Mouse (Mus musculus) thymus, postnatal 10 days (tissue): ENCODE data around the gene Ap1s2.
A peak's percentile ranks its signal among the peaks of the same experiment; 100 is the strongest.

ENCODE experiments used
- DNase-seq, 2 experiments: peaks; one replicate each; pipeline ENCODE4 v3.0.0; 2021; ENCODE audit warnings: low spot score in 2 of 2

Gene Ap1s2

DNA sequence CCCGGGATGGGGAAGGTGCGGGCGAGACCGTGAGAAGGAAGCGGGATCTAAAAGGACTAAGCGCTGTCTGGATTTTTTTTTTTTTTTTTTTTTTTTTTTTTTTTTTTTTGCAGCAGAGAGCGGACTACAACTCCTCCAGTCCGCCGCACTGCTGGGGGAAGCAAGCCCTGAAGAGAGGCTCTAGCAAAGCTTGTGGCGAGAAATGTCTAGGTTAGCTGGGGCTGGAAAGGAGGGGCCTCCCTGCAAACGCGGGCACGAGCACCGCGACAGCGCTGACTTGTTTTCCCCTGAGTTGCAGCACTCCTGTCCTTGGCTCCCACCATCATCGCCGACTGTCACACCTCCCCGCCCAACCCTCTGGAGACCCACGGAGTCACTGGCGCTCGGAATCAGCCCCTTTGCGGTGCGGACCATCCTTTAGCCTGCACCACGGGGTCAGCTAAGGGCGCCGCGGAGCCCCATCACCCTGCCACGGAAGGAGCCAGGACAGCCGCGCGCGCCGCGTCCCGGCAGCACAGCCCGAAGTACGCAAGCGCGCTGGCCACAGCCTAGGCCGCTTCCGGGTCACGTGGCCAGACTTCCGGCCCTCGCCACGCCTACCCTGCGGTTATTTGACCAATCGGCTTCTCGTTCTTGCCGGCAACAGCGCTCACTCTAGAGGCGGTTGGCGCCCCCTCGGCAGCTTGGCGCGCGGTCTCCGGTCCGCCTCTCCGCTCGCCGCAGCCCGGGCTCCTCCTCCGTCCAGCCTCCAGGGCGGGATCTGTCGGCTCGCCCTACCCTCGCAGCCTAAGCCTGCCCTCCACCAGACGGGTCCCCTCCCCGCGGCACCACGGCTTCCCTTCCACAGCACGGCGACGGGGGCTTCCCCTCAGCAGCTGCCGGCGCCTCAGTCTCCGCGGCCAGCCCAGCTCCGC lies at the start of gene Ap1s2:
TSS of gene Ap1s2 (plus strand) at position 681 of the 914 bp plus-strand sequence.
- peak; percentile 90 to 91 for DNase-seq

DNA sequence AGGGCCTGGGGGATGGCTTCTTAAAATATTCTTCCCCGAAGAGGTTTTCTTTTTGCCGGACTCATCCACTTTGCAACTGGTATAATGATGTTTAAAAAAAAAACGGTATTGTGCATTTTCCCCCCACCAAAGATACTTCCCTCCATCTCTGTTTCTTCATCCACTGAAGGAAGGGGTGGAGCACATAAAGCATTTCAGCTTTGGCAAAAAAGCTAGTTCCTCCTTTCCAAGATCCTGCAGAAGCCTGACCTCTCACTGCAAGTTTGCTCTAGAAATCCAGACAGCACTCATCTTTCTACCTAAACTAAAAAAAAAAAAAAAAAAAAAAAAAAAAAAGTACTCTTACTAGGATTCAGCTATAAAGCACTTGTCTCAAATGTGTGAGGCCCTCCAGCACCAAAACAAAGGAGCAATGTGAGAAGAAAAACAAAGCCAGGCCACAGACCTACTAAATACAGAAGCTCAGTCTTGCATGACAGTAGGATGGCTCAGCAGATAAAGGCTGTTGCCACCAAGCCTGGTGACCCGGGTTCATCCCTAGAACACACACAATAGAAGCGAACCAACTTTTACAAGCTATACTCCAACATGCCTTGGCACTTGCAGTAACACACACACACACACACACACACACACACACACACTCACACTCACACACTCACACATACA lies 41.0 kb upstream of the Ap1s2 start:
- DNase-seq: no peak

DNA sequence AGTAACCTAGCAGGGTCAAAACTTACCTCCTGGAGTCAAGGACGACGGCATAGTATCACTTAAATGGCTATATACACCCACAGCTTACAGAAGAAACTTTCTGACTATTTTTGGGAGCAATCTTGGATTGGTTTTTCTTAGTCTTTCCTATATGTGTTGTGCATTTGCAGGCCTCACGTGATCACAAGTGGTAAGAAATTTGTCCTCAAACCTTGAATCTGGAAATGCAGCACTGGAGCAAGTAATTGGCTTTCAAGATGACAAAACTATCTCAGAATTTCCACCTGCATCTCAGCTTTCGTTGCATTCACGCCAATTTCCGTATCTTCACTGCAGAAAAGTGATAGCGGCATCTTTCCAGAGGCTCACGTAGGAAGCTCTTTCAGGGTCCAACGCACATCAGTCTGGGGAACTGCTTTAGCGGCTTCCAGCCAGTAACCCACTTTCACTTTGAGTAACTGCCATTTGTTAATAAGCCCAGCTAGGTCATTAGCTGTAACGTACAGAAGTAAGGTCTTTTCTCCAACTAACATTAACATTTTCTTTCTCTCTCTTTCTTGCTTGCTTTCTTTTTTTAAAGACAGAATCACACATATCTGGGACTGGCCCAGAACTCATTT lies 40.0 kb upstream of the Ap1s2 start:
- DNase-seq: no peak

DNA sequence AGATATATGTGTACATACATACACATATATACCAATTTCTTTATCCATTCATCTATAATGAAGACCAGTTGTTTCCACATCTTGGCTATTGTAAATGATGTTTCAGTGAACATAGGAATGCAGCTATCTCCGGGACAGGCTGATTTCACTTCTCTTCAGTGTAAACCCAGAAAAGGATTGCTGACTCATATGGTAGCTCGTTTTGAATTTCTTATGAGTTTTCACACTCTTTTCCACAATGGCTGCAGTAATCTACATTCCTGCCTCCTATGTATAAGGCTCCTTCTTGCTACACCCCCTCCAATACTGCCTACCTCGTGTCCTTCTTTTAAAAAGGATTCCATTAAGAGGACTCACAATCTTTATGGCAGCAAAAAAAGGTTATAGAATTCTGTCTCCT lies 32.9 kb upstream of the Ap1s2 start:
- no peak for DNase-seq

DNA sequence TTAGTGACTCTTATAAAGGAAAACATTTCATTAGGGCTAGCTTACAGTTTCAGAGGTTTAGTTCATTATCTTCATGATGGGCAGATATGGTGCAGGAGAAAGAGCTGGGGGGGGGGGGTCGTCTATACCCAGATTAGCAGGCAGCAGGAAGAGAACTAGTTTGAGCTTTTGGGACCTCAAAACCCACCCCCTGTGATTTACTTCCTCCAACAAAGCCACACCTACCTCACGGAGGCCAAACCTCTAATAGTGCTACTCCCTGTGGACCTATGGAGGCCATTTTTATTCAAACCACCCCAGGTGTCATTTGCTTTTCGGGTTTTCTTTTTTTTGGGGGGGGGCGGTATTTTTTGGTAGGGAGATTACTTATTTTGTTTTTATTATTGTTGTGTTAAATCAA lies 32.2 kb upstream of the Ap1s2 start:
- DNase-seq: no peak

DNA sequence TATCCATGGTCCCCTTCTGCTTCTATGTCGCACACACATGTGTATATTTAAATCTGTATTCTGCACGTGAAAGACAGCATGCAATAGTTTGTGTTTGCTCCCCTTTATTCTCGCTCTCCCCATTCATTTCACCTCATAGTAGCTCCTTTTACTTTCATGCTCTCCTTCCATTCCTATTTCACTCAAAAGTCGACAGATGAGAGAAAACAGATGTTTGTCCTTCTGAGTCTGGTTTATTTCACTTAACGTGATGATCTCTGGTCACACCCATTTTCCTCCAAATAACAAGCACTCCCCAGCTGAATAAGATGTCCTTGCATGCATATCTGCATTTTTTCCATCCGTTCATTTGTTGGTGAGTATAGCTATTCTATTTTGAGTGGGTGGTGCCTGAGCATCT lies 29.8 kb upstream of the Ap1s2 start:
- no peak for DNase-seq

DNA sequence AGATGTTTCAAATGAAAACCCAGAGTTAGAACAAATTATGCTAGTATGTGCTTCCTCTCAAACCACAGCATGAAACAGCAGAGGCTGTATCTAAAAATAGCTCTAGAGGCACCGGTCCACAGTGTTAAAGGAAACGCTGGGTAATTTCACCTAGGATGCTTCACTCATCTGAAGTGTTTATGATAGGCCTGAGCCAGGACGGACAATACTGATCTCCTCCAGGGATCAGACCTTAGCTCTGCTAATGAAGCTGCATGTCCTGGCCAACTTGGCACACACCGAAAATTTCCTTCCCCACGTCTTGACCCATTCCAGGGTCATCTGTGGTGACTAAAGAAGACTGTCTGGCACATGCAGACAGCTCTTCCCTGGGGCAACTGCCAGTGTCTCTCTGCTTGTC lies 29.4 kb upstream of the Ap1s2 start:
- no peak for DNase-seq

DNA sequence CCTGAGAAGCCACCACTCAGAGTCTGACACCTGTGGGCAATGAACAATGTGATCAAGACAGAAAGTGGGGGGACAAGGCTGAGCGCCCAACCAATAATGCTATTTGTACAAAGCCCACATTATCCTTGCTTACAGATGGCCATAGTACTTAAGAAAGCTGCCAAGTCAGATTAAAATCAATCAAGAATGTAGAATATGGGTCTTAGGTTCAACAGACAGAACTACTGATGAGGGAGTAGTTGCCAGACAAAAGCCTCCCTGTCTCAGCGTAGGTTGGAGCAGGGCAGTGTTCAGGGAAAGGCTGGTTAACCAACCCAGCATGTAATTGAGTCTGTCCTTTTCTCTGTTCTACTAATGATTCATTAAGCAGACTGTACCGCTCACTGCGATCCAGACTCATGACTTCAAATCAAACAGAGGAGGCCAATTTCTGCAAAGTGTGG lies 23.3 kb upstream of the Ap1s2 start:
- no peak for DNase-seq

- no peak for DNase-seq
Observed at GRCm38 (mm10) chrX:163897354-163897753, 11.5 kb upstream of the Ap1s2 start.

- DNase-seq: no peak
Observed at GRCm38 (mm10) chrX:163899431-163900020, 9.3 kb upstream of the Ap1s2 start.

DNA sequence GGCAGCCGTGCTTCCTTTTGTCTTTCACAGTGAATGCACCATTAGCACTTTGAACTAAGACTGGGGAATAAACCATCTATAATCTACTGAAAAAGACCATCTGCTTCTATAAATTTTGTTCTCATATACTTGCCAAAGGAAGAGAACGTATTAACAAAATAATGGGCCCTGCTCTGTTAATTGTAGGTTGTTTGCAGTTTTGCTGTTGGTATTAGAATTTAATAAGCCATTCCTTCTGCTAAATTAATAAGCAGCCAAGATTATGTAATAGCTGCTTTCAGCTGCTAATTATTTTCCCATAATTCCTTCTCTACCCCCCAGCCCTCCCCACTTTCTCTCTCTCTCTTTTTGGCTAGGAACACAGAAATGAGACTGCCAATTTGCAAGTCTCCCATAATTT lies 2.0 kb upstream of the Ap1s2 start:
- no peak for DNase-seq

DNA sequence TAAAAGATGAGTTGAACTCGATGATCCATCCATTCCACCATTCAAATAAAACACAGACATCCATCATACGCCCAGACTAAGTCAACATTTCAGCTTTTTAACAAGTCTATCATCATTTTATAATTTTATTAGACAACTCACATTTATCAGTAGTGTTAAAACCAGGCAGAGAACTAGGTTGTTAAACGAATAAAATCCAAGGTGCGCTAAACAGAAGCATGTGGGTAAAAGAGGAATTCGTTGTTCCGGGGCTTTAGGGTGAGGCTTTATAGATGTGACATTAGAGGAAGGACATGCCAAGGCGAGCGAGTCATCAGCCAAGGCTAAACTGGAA lies 847 bp upstream of the Ap1s2 start:
- no peak for DNase-seq

- peak; percentile 37 to 39 for DNase-seq
Observed at GRCm38 (mm10) chrX:163909381-163909780, 564 bp downstream of the Ap1s2 start.

- peak; percentile 16 to 43 for DNase-seq
Observed at GRCm38 (mm10) chrX:163912791-163913190, 4.0 kb downstream of the Ap1s2 start.

DNA sequence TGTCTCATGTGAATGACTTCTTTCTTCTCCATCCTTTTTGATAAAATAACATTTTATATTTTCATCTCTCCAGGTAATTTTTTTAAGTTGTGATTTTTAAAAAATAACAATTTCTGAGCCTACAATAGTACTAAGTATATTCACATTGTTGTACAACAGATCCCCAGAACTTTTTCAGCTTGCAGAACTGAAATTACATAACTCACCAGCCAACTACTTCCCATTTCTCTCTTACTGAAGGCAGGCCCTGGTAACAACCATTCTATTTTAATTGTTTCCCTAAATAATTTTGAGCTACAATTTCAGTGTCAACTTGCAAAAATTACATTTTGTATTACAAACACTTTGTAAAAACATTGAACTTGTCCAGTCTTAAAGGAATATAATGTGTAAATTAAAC lies 20.7 kb downstream of the Ap1s2 start:
- no peak for DNase-seq

GRCm38 (mm10) chrX:163934731-163935130 lies 25.9 kb downstream of the Ap1s2 start:
- DNase-seq: no peak

DNA sequence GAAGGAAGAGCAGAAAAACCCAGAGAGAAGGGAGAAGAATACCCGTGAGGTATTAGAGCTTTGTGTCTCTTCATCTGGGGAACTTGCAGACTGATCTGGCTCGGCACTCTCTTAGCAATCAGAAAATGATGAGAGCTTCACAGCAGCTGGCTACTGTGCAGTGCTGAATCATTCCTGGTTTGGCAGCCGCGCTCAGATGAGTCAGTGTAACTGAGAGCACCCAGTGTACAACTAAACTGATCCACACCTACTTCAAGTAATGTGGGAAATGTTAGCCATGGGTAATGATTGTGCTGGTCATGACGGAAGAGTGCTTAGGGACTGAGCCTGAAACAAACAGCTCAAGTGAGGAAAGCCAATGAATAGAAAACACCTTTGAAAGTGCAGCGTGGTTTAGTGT lies 29.8 kb downstream of the Ap1s2 start:
- DNase-seq: no peak

DNA sequence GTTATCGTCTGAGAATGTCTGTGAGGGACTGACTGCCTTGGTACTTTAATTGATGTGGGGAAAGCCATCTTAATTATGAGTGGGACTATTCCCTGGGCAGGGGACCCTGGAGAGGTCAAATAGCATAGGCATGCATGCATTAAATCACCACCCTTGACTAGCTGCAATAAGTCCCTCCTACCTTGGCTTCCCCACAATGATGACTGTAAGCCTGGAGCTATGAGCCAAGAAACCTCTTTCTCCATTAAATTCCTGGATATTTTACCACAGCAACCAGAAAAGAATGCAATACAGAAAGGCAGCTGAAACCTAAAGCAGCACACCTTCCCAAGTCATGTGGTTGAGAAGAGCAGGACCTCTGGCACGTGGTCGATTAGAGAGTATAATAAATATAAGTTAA lies 35.6 kb downstream of the Ap1s2 start:
- no peak for DNase-seq

GRCm38 (mm10) chrX:163951618-163952017 lies 42.8 kb downstream of the Ap1s2 start:
- no peak for DNase-seq

GRCm38 (mm10) chrX:163957381-163957780 lies 48.6 kb downstream of the Ap1s2 start:
- no peak for DNase-seq

DNA sequence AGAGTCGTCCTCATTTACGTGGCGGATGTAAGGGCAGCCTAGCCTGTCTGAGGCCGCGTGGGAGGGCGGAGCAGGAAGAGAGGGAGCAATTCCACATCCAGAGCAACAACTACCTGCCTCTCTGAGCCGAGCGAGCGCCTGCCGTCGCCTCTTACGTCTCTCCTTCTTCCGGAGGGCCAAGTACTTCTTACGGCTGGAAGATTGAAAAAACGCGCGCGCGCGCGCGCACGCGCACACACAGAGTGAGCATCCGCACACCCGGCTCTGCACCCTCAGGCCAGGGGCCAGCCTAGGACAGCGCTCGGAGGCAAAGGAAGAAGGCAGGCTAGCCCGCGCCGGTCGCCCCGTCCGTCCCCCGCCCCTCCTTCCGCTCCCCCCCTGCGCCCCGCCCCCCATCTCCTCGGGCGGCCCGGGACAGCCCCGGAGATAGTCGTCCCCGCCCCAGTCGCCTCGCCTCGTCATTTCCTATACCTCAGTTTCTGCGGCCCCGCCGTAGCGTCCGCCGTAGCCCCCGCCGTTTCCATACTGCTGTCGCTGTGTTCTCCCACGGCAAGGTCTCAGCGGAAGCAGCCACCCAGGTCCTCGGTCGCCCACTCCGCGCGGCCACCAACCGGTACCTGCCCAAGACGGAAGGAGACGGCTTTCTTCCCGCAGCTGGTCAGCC lies 49.1 kb downstream of the Ap1s2 start:
- peak; percentile 51 to 63 for DNase-seq

GRCm38 (mm10) chrX:163958467-163958875 lies 49.7 kb downstream of the Ap1s2 start, which contains the start of gene Zrsr2:
Zrsr2 (minus strand) TSS chrX:163958661.
- peak; percentile 79 to 85 for DNase-seq
